Mouse (Mus musculus) heart, postnatal 0 days (tissue): ENCODE measurements around the gene Rtn4.

ENCODE experiments used
- CTCF ChIP-seq: IDR thresholded peaks from 2 replicates; pipeline ENCODE4 v1.5.1; 2016; ENCODE audit warnings: antibody characterized with exemption, control low read depth, low read depth
- EP300 ChIP-seq: IDR thresholded peaks from 2 replicates; pipeline ENCODE4 v1.6.1; 2016; ENCODE audit warnings: antibody characterized with exemption, low read depth

- TF ChIP-seq CTCF, result no peak
- TF ChIP-seq EP300, result no peak
These were observed 47.2 kb upstream of the Rtn4 start for GRCm38 (mm10) chr11:29645411-29646066.
